Mouse (Mus musculus): Measurements from ENCODE around the gene Ybx3.

GRCm38 (mm10) chr6:131339309-131339708 lies 49.0 kb downstream of the Ybx3 start:
- no peak for TF ChIP-seq CTCF (IDR thresholded peaks at IDR 0.05; ENCODE audit: control insufficient read depth, insufficient read depth, low read length)
- TF ChIP-seq POLR2A (IDR thresholded peaks at IDR 0.05; ENCODE audit: borderline replicate concordance, control insufficient read depth, low read depth, low read length) = no peak
